Mouse (Mus musculus): ENCODE measurements at regions not wholly inside any gene's neighbourhood (a gene's known extent, or its start where the extent isn't known, plus 50 kb on each side); places are given as distances from the start of the nearest gene placed in this dataset.

- TF ChIP-seq CTCF (IDR thresholded peaks at IDR 0.05; ENCODE audit: low read depth, low read length) (no peak), POLR2A (IDR thresholded peaks at IDR 0.05; ENCODE audit: extremely low read depth, insufficient read depth, low read length) (no peak)
Measured at GRCm38 (mm10) chr10:107982632-107983031, 70.7 kb upstream of the Otogl start.

Measured in liver, adult 2 months (tissue).